Mouse (Mus musculus): Measurements from ENCODE around the gene Spdya. TPM values are rescaled to one million over a fixed set of nuclear protein-coding genes. Genes with fewer than 3 reads are reported as not detected.
"Not testable (repeated sequence)": the region's sequence is repeated elsewhere in the genome, so short reads cannot be mapped to it uniquely, and the experiment has no call there.

The Spdya gene
- 0.55 and 0.62 TPM in 2 replicates for polyA plus RNA-seq (2014; fragmentation: Nextera tagmentation; extraction: Ambion mirVana)

GRCm38 (mm10) chr17:71551757-71552451, at the start of gene Spdya:
Spdya (plus strand) TSS chr17:71552061.
- H3K9ac ChIP-seq (ENCODE audit: low read length) = peak within 1 kb of the TSS; percentile 71
- peak; percentile 94 for ATAC-seq (ENCODE audit: insufficient number of reproducible peaks, insufficient read depth, low FRiP score, low read depth)
- no peaks in the 10 kb centered on the region for H3K9me3 ChIP-seq (ENCODE audit: control insufficient read depth, low read length)
- H3K27me3 ChIP-seq (ENCODE audit: control insufficient read depth, insufficient read depth, low read length) = peaks cover 32% of the 10 kb centered on the region
- H3K4me3 ChIP-seq (ENCODE audit: control insufficient read depth in 1 of 2, insufficient read depth in 1 of 2, low read depth in 1 of 2, low read length in 2 of 2) = peak within 1 kb of the TSS; percentile 65 to 66
- H3K27ac ChIP-seq (replicated peaks in 1 of 2; ENCODE audit: control insufficient read depth in 1 of 2, insufficient read depth in 1 of 2, low read depth in 2 of 2, low read length in 2 of 2) = no peak within 1 kb of the TSS
- under 1% methylated on average over 65 of the region's 78 CpGs for WGBS
- peaks cover 3 to 4% of the 10 kb centered on the region in 2 experiments; a peak in 2 of 4 replicates for H3K4me1 ChIP-seq (ENCODE audit: control insufficient read depth in 2 of 2, insufficient read depth in 2 of 2, low read length in 2 of 2)
- H3K4me2 ChIP-seq (ENCODE audit: low read length) = peak within 1 kb of the TSS; percentile 97
- H3K36me3 ChIP-seq (ENCODE audit: control insufficient read depth, insufficient read depth, low read length) = no peaks in the 10 kb centered on the region

- Histone ChIP-seq H3K9me3 (ENCODE audit: control insufficient read depth, low read length) (no peaks in the 10 kb centered on the region), H3K36me3 (ENCODE audit: control insufficient read depth, insufficient read depth, low read length) (peaks cover 93% of the 10 kb centered on the region), H3K4me2 (ENCODE audit: low read length) (no peak overlapping the region), H3K4me3 (ENCODE audit: control insufficient read depth in 1 of 2, insufficient read depth in 1 of 2, low read depth in 1 of 2, low read length in 2 of 2) (no peak overlapping the region), H3K4me1 (ENCODE audit: control insufficient read depth in 2 of 2, insufficient read depth in 2 of 2, low read length in 2 of 2) (no peaks in the 10 kb centered on the region), H3K9ac (ENCODE audit: low read length) (no peak overlapping the region), H3K27me3 (ENCODE audit: control insufficient read depth, insufficient read depth, low read length) (no peaks in the 10 kb centered on the region), H3K27ac (replicated peaks in 1 of 2; ENCODE audit: control insufficient read depth in 1 of 2, insufficient read depth in 1 of 2, low read depth in 2 of 2, low read length in 2 of 2) (no peak overlapping the region)
- WGBS = 84% methylated on average over 8 of the region's 8 CpGs
- ATAC-seq (ENCODE audit: insufficient number of reproducible peaks, insufficient read depth, low FRiP score, low read depth) = no peak
Measured at GRCm38 (mm10) chr17:71506832-71507231, 45.0 kb upstream of the Spdya start.

GRCm38 (mm10) chr17:71510297-71510696, 41.6 kb upstream of the Spdya start:
- ATAC-seq (ENCODE audit: insufficient number of reproducible peaks, insufficient read depth, low FRiP score, low read depth) = no peak
- Histone ChIP-seq H3K9me3 (ENCODE audit: control insufficient read depth, low read length) (no peaks in the 10 kb centered on the region), H3K4me3 (ENCODE audit: control insufficient read depth in 1 of 2, insufficient read depth in 1 of 2, low read depth in 1 of 2, low read length in 2 of 2) (no peak overlapping the region), H3K27ac (replicated peaks in 1 of 2; ENCODE audit: control insufficient read depth in 1 of 2, insufficient read depth in 1 of 2, low read depth in 2 of 2, low read length in 2 of 2) (no peak overlapping the region), H3K4me1 (ENCODE audit: control insufficient read depth in 2 of 2, insufficient read depth in 2 of 2, low read length in 2 of 2) (no peaks in the 10 kb centered on the region), H3K9ac (ENCODE audit: low read length) (no peak overlapping the region), H3K4me2 (ENCODE audit: low read length) (no peak overlapping the region), H3K27me3 (ENCODE audit: control insufficient read depth, insufficient read depth, low read length) (no peaks in the 10 kb centered on the region), H3K36me3 (ENCODE audit: control insufficient read depth, insufficient read depth, low read length) (peaks cover 94% of the 10 kb centered on the region)
- 92% methylated on average over 11 of the region's 11 CpGs for WGBS

- H3K27ac ChIP-seq (replicated peaks in 1 of 2; ENCODE audit: control insufficient read depth in 1 of 2, insufficient read depth in 1 of 2, low read depth in 2 of 2, low read length in 2 of 2) = peak overlapping the region; percentile 42 to 94; a peak in 3 of 4 replicates
- 0% methylated on average over 13 of the region's 13 CpGs for WGBS
- ATAC-seq (ENCODE audit: insufficient number of reproducible peaks, insufficient read depth, low FRiP score, low read depth) = peak; percentile 3; the same call in 1 of the 2 replicates
Measured at GRCm38 (mm10) chr17:71526302-71526708, 25.6 kb upstream of the Spdya start.

GRCm38 (mm10) chr17:71526711-71527564, 24.9 kb upstream of the Spdya start, which contains the start of gene Ndc80:
Ndc80 (minus strand) TSS chr17:71526857.
- Histone ChIP-seq H3K9me3 (ENCODE audit: control insufficient read depth, low read length) (no peaks in the 10 kb centered on the region), H3K27ac (replicated peaks in 1 of 2; ENCODE audit: control insufficient read depth in 1 of 2, insufficient read depth in 1 of 2, low read depth in 2 of 2, low read length in 2 of 2) (peak within 1 kb of the TSS; percentile 88 to 94), H3K36me3 (ENCODE audit: control insufficient read depth, insufficient read depth, low read length) (peaks cover 14% of the 10 kb centered on the region), H3K27me3 (ENCODE audit: control insufficient read depth, insufficient read depth, low read length) (no peaks in the 10 kb centered on the region), H3K9ac (ENCODE audit: low read length) (peak within 1 kb of the TSS; percentile 82), H3K4me1 (ENCODE audit: control insufficient read depth in 2 of 2, insufficient read depth in 2 of 2, low read length in 2 of 2) (peaks cover 0 to 13% of the 10 kb centered on the region in 2 experiments; a peak in 2 of 4 replicates), H3K4me2 (ENCODE audit: low read length) (peak within 1 kb of the TSS; percentile 80), H3K4me3 (ENCODE audit: control insufficient read depth in 1 of 2, insufficient read depth in 1 of 2, low read depth in 1 of 2, low read length in 2 of 2) (peak within 1 kb of the TSS; percentile 81 to 84)
- peak; percentile 97 for ATAC-seq (ENCODE audit: insufficient number of reproducible peaks, insufficient read depth, low FRiP score, low read depth)
- WGBS = under 1% methylated on average over 66 of the region's 66 CpGs

More at GRCm38 (mm10) chr17:71526302-71526708, 25.6 kb upstream of the Spdya start:
- no peaks in the 10 kb centered on the region for H3K27me3 ChIP-seq (ENCODE audit: control insufficient read depth, insufficient read depth, low read length)
- H3K9ac ChIP-seq (ENCODE audit: low read length) = peak overlapping the region; percentile 82
- H3K4me3 ChIP-seq (ENCODE audit: control insufficient read depth in 1 of 2, insufficient read depth in 1 of 2, low read depth in 1 of 2, low read length in 2 of 2) = peak overlapping the region; percentile 81 to 84
- peaks cover 0 to 13% of the 10 kb centered on the region in 2 experiments; a peak in 2 of 4 replicates for H3K4me1 ChIP-seq (ENCODE audit: control insufficient read depth in 2 of 2, insufficient read depth in 2 of 2, low read length in 2 of 2)
- peaks cover 19% of the 10 kb centered on the region for H3K36me3 ChIP-seq (ENCODE audit: control insufficient read depth, insufficient read depth, low read length)
- H3K4me2 ChIP-seq (ENCODE audit: low read length) = peak overlapping the region; percentile 80
- H3K9me3 ChIP-seq (ENCODE audit: control insufficient read depth, low read length) = no peaks in the 10 kb centered on the region

GRCm38 (mm10) chr17:71528042-71528441, 23.8 kb upstream of the Spdya start:
- ATAC-seq (ENCODE audit: insufficient number of reproducible peaks, insufficient read depth, low FRiP score, low read depth) = no peak
- Histone ChIP-seq H3K9ac (ENCODE audit: low read length) (no peak overlapping the region), H3K36me3 (ENCODE audit: control insufficient read depth, insufficient read depth, low read length) (peaks cover 4% of the 10 kb centered on the region), H3K4me1 (ENCODE audit: control insufficient read depth in 2 of 2, insufficient read depth in 2 of 2, low read length in 2 of 2) (peaks cover 0 to 13% of the 10 kb centered on the region in 2 experiments; a peak in 2 of 4 replicates), H3K4me3 (ENCODE audit: control insufficient read depth in 1 of 2, insufficient read depth in 1 of 2, low read depth in 1 of 2, low read length in 2 of 2) (no peak overlapping the region), H3K27me3 (ENCODE audit: control insufficient read depth, insufficient read depth, low read length) (no peaks in the 10 kb centered on the region), H3K9me3 (ENCODE audit: control insufficient read depth, low read length) (no peaks in the 10 kb centered on the region), H3K27ac (replicated peaks in 1 of 2; ENCODE audit: control insufficient read depth in 1 of 2, insufficient read depth in 1 of 2, low read depth in 2 of 2, low read length in 2 of 2) (no peak overlapping the region), H3K4me2 (ENCODE audit: low read length) (no peak overlapping the region)

GRCm38 (mm10) chr17:71535595-71535994, 16.3 kb upstream of the Spdya start:
- not testable (repeated sequence) for H3K36me3 ChIP-seq (ENCODE audit: control insufficient read depth, insufficient read depth, low read length); H3K27me3 ChIP-seq (ENCODE audit: control insufficient read depth, insufficient read depth, low read length); H3K4me2 ChIP-seq (ENCODE audit: low read length); ATAC-seq (ENCODE audit: insufficient number of reproducible peaks, insufficient read depth, low FRiP score, low read depth); H3K27ac ChIP-seq (replicated peaks in 1 of 2; ENCODE audit: control insufficient read depth in 1 of 2, insufficient read depth in 1 of 2, low read depth in 2 of 2, low read length in 2 of 2); H3K4me3 ChIP-seq (ENCODE audit: control insufficient read depth in 1 of 2, insufficient read depth in 1 of 2, low read depth in 1 of 2, low read length in 2 of 2); H3K4me1 ChIP-seq (ENCODE audit: control insufficient read depth in 2 of 2, insufficient read depth in 2 of 2, low read length in 2 of 2); H3K9me3 ChIP-seq (ENCODE audit: control insufficient read depth, low read length); H3K9ac ChIP-seq (ENCODE audit: low read length)
- 76% methylated on average over 1 of the region's 1 CpGs for WGBS
